Comparison of ENCODE assay signal across 9 mouse cellular contexts in the genomic region with DNA sequence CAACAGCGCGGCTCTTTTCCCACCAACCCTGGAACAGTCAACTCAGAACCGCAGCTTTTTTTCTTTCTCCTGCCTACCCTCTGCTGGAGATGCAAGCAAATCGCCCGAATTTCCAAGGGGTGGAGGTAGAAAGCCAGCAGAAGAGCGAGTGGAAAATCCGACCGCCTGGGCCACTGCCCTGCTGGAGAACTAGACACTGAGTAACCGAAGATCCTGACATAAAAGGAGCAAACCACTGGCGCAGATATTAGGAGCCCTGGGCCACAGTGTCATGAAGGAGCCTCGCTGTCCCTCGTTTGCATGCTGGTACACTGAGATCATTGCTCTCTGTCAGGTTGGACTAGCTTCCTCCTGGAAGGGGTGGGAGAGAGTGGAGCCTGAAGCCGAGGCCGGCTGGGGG. TPM values are rescaled to one million over a fixed set of nuclear protein-coding genes. Genes with fewer than 3 reads are reported as not detected.
DNase-seq lines count a peak whose midpoint lies in the region; ATAC-seq and TF ChIP-seq lines count a peak whose summit lies in the region.
"Had no signal": no experiment of that assay in that cellular context is flagged by ENCODE, and none has a peak within 500 bp of the region (broad histone marks: within the 10 kb centered on the region; RNA-seq: fewer than 3 reads in every experiment).

No protein-coding gene starts in this region.

- H3K9ac ChIP-seq in neural tube, embryonic 14.5 days (replicated peaks; ENCODE audit: low read depth, low read length) = no peak overlapping the region

- peaks cover 17% of the 10 kb centered on the region for H3K27me3 ChIP-seq in neural tube, embryonic 14.5 days (ENCODE audit: control insufficient read depth, insufficient read depth, low read length)

- H3K4me2 ChIP-seq in neural tube, embryonic 14.5 days (ENCODE audit: low read depth, low read length) = peak overlapping the region; percentile 12; the same call in 1 of the 2 replicates

- peaks cover 8% of the 10 kb centered on the region for H3K4me1 ChIP-seq in neural tube, embryonic 14.5 days (ENCODE audit: control insufficient read depth, insufficient read depth, low read length)

- no peaks in the 10 kb centered on the region for H3K9me3 ChIP-seq in neural tube, embryonic 14.5 days (ENCODE audit: control insufficient read depth, low read length)

- no peak overlapping the region for H3K27ac ChIP-seq in neural tube, embryonic 14.5 days (ENCODE audit: low read depth, low read length)
- no peak overlapping the region for H3K27ac ChIP-seq in gastrocnemius, adult 2 months

- intact Hi-C loops in left cerebral cortex, postnatal 14 days (cut with DNase I) = loop anchor here (5.0 kb wide), 2 partner anchors 85 to 225 kb away; no protein-coding TSS in a partner anchor
- intact Hi-C loops in gastrocnemius, adult 2 months (cut with DNase I) = no loop called here
- intact Hi-C loops in gastrocnemius, postnatal 36 days (cut with DNase I) = no loop called here

- TF ChIP-seq CTCF in gastrocnemius, adult 2 months (IDR thresholded peaks at IDR 0.05) = no peak

- peak; percentile 60 for ATAC-seq in neural tube, embryonic 14.5 days (ENCODE audit: low read depth)

- peak; percentile 31 to 48 for DNase-seq in left cerebral cortex, postnatal 14 days (ENCODE audit: low spot score in 2 of 2)
- DNase-seq in left cerebral cortex, adult 9 months (ENCODE audit: low spot score in 2 of 2) = no peak
- DNase-seq in embryo, embryonic 11 days = peak; percentile 81
- peak; percentile 48 for DNase-seq in kidney, adult 9 months
- no peak for DNase-seq in gastrocnemius, adult 2 months
- no peak for DNase-seq in gastrocnemius, postnatal 36 days
- no peak for DNase-seq in cerebellum, postnatal 4 days (ENCODE audit: low spot score in 2 of 2)

- no peaks in the 10 kb centered on the region for H3K36me3 ChIP-seq in neural tube, embryonic 14.5 days (ENCODE audit: control insufficient read depth, insufficient read depth, low read length)

- H3K4me3 ChIP-seq in neural tube, embryonic 14.5 days (ENCODE audit: low read depth, low read length) = no peak overlapping the region
- no peak overlapping the region for H3K4me3 ChIP-seq in gastrocnemius, adult 2 months

- 3% methylated on average over 14 of the region's 14 CpGs for WGBS in neural tube, embryonic 14.5 days

RNA-seq across cellular contexts. Expression of gene Tmem174, which starts 49.6 kb away (rescaled TPM):
- not detected for total RNA-seq in left cerebral cortex, postnatal 14 days (2021)
- not detected in 2 replicates for polyA plus RNA-seq in neural tube, embryonic 14.5 days (2014; fragmentation: Nextera tagmentation; extraction: Ambion mirVana)
- total RNA-seq in gastrocnemius, adult 2 months (2021) = not detected
- not detected for total RNA-seq in gastrocnemius, postnatal 36 days (2021)
- total RNA-seq: heart, postnatal 10 days had no signal

Comparison
In these comparisons a context has a peak if more than half of its experiments do, and no peak if none do; other contexts are left out.
1. DNase-seq: peak in left cerebral cortex, postnatal 14 days (2 of 2), embryo, embryonic 11 days (single experiment) and kidney, adult 9 months (single experiment); none in left cerebral cortex, adult 9 months (0 of 2), gastrocnemius, adult 2 months (single experiment), gastrocnemius, postnatal 36 days (0 of 2) and cerebellum, postnatal 4 days (0 of 2).